Mouse (Mus musculus) lung, postnatal 36 days (tissue): ENCODE measurements around the gene Bpifb1.
"Not testable (repeated sequence)": the region's sequence is repeated elsewhere in the genome, so short reads cannot be mapped to it uniquely, and the experiment has no call there.

Experiments
- DNase-seq: peaks from one replicate; pipeline ENCODE4 v3.0.0; 2022; ENCODE audit warnings: mixed read lengths

The Bpifb1 gene

DNA sequence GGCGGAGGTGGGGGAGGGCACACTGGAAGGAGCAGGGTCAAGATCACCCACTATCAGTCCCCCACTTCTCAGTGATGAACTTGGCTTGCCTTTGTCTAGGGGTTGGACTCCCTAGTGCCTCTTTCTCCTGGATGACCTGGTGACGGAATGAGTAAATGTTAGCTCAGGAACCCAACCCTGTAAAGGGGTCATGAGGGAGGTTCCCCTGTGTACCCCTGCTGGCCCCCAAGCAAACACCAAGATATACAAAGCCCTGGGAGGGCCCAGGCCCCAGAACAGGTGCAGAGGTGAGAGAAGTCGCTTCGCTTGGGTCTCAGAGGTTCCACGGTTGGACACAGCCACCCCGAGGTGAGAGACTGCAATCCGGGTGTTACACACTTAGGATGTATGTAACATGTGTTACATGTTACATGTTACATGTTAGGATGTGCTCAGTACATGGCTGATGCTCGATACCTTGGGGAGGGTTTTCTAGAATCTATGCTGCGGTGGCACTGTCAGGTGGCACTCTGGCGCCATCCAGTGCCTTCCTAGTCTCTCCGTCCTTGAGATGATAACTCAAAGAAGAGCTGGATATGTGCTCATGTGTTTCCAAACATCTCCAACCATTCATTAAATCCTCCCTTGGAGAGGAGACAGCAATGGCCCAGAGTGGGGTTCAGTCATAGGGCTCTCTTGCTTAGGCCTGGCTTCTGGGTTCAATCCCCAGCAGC lies at the start of gene Bpifb1:
TSS of gene Bpifb1 (plus strand) at position 273 of the 713 bp plus-strand sequence.
- no peak for DNase-seq

GRCm38 (mm10) chr2:154142580-154142979 lies 48.0 kb upstream of the Bpifb1 start, which contains the start of gene Bpifa1:
Bpifa1 (plus strand) TSS chr2:154142880.
- no peak for DNase-seq

GRCm38 (mm10) chr2:154143735-154144134 lies 46.9 kb upstream of the Bpifb1 start:
- DNase-seq, result no peak

DNA sequence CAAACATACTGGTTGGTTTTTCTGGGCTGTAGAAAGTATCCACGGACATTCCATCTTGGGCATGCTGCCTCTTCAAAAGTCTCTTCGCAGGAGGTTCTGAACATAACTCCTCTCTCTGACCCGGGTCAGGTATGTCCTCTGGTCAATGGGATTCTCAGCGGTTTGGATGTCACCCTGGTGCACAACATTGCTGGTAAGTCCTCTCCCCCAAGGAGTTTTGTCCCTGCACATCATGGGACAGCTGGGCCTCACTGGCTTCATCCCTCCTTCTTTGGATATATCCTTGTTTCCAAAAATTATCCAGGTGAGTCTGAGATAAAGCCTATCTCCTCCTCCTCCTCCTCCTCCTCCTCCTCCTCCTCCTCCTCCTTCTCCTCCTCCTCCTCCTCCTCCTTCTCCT lies 43.1 kb upstream of the Bpifb1 start:
- DNase-seq, result no peak

- peak; percentile 29 for DNase-seq
Measured at GRCm38 (mm10) chr2:154158433-154158832, 32.2 kb upstream of the Bpifb1 start.

DNA sequence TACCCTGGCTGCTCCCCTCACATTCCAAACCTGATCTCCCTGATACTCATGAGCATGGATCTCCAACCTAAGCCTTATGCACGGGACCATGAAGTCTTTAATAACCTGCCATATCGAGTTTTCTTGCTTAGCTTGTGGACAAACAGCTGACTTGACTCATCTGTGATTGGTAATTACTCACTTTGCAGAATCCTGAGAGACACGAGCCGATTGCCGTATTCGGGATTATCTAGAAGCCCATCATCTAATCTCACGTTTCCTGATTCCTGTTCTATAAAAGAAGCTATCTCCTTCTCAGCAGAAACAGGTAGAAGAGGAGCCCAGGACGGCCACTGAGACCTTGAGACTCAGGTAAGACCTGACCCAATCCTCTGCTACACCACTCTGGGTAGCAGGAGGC lies 28.3 kb upstream of the Bpifb1 start, which contains the start of gene Bpifa5:
TSS of gene Bpifa5 (plus strand) at position 301 of the 400 bp plus-strand sequence.
- DNase-seq, result no peak

DNA sequence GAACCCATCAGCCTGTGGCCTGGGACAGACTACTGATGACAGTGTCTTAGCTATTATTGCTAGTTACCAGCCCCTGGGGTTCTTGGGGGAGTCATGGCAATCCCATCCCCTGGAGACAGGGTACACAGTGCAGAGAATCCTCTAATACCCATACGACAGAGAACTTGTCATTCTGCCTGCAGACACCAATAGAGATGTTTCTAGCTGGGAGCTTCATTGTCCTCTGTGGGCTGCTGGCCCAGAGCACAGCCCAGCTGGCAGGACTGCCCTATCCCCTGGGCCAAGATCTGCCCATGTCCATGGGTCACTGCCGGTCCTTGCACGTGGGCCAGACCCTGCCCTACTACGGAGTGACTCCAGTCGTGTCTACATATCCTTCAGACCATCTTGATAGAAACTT lies 27.3 kb upstream of the Bpifb1 start:
- DNase-seq, result no peak

DNA sequence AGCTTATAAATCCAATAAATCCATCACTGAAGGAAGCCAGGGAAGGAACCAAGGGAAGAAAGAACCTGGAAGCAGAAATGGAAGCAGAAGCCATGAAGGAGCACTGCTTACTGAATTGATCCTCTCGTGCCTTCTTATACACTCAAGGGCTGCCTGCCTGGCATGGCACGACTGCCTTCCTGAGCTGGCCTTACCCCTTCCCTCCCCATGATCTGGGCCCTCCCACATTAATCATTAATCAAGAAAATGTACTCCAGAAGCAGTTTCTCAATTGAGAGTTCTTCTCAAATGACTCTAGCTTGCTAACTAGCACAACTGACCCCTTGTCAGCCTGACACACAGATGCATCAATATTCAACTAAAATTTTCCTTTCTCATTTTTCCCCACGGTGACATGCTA lies 21.4 kb upstream of the Bpifb1 start:
- peak; percentile 52 for DNase-seq

DNA sequence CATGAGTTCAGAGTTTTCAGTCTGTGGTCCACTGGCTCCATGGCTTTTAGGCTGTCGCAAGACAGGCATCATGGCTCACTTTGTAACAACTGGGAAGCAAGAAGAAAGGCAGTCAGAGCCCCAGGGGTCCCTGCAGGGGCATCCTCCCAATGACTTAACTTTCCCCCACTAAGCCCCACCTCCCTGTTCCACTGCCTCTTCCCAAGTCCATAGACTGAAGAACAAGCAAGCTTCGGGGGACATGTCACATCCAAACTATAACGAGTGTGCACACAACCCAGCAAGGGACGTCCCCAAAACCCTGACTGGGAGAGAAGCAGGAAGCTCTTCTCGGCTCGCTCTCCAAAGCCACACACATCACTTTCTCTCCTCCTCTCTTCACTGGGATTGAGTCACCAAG lies 19.0 kb upstream of the Bpifb1 start:
- DNase-seq, result no peak

- DNase-seq, result peak; percentile 69
Measured at GRCm38 (mm10) chr2:154173313-154173712, 17.3 kb upstream of the Bpifb1 start.

DNA sequence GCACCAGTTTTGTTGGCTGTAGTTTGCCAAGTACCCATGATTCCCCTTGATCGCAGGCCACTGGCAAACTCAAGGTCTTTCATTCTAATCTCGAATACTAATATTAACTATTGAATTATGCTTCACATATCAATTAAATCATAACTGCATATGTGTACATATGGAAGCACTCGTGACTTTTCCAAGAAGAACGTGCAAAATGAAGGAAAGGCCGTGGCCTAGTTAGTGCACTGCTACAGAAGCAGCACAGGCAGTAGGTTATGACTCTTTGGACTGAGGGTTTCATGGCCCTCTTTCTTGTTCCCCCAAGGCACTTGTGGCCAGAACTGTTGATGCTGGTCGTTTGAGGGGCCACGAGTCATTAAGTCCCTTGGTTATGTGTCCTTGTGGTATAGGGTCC lies 8.7 kb upstream of the Bpifb1 start:
- DNase-seq, result not testable (repeated sequence)

- DNase-seq, result not testable (repeated sequence)
Measured at GRCm38 (mm10) chr2:154183061-154183460, 7.6 kb upstream of the Bpifb1 start.

DNA sequence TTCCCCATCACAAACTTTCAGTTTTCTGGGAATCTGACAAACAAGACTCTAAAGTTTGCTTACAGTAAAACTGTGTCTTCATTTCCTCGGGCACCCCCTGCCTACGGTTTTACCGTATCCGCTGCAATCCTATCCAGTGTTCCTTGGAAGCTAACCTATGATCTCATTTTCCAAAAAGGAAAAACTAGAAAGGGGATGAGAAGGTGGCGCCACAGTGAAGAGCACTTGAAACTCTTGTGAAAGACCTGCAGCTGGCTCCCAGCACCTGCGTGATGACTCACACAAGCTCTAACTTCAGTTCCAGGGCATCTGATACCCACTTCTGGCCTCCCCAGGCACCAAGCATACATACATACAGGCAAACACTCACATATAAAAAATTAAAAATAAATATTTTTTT lies 5.3 kb upstream of the Bpifb1 start:
- peak; percentile 73 for DNase-seq

GRCm38 (mm10) chr2:154185748-154186147 lies 4.9 kb upstream of the Bpifb1 start:
- peak; percentile 25 for DNase-seq

GRCm38 (mm10) chr2:154187468-154187867 lies 3.1 kb upstream of the Bpifb1 start:
- DNase-seq, result peak; percentile 44

DNA sequence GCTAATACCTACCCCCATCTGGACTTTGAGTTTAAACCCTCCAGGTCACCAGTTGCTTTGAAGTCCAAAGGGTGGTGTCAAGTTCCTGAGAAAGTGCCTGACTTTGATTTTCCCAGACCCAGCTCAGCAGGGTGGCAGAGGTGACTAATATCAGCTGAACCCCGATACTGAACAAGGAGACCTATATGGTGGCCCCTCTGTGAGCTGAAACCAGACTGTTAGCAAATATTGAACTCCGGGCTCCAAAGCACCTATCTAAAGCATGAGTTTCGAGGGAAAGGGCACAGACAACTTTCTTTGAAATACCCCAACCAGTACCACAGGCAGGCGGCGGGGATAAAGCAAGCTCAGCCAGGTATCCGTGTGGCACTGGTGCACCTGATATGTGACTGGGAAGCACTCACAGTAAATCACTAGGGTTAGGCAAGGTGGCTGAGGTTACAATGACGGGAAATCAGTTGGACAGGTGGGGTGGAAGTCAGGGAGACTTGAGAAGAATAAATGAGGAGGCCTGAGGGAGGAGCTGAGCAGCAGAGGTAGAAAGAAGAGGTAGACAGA lies 662 bp upstream of the Bpifb1 start:
- DNase-seq, result no peak

DNA sequence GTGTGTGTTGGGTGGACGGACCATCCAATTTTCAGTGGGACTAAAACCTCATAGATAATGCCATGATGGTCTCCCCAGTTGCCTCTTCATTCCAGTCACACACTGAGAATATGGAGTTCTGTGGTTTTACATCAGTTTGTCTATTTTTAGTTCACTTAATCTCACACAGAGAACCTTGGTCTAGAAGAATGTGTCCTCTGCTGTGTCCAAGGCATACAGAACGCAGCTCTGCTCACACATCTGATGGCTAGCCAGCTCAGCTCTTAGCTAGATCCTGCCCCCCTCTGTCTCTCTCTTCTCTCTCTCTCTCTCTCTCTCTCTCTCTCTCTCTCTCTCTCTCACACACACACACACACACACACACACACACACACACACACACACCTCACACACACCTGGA lies 1.5 kb downstream of the Bpifb1 start:
- DNase-seq, result no peak

DNA sequence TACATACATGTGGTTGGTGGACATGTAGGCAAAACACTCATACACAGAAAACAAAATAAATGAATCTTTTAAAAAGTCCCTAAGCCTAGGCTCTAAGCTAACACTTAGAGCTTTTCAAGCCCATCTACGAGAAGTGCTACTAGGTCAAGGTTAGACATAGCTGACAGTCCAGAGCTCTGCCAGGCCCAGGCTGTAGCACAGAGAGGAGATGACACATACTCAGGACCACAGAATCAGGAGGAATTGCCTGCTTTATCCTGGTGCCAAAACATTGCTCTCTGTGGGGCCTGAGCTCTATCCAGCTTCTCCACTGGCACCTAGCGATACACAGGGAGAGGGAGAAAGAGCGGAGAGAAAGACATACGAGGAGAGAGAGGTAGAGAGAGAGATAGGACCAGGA lies 2.5 kb downstream of the Bpifb1 start:
- no peak for DNase-seq

- peak; percentile 30 for DNase-seq
Measured at GRCm38 (mm10) chr2:154193994-154194504, 3.4 kb downstream of the Bpifb1 start.

DNA sequence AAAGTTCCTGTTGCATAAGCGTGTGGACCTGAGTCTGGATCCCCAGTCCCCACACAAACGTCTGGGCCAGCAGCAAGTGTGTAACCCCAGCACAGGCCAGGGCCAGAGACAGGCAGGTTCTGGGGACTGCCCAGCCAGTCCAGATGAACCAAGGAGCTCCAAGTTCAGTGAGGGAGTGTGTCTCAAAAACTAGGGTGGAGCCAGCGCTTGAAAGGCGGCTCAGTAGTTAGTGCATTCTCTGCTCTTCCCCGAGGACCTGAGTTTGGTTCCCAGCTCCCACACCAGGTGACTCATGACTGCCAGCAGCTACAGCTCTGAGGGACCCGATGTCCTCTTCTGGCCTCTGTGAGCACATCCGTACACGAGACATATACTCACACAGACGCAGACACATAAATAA lies 6.4 kb downstream of the Bpifb1 start:
- DNase-seq, result no peak

GRCm38 (mm10) chr2:154204630-154205029 lies 14.0 kb downstream of the Bpifb1 start:
- DNase-seq, result no peak

GRCm38 (mm10) chr2:154206908-154207307 lies 16.3 kb downstream of the Bpifb1 start:
- DNase-seq, result peak; percentile 77

DNA sequence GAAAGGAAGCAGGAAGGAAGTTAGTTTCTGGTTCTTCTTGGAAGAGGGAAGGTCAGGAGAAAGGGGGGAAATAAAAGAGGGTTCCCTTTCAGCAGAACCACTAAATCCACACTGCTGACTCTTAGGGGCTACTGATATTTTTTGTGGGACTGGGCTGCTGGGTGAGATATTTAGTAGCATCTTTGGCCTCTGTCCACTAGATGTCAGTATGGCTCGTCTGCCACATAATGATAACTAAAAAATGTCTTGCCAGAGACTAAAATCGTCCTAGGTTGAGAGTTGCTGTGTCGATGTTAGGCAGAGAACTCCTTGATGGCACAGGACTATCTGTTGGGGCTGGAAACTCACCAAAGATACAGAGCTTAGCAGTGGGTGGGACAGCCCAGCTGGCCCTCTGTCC lies 18.5 kb downstream of the Bpifb1 start:
- DNase-seq, result no peak

DNA sequence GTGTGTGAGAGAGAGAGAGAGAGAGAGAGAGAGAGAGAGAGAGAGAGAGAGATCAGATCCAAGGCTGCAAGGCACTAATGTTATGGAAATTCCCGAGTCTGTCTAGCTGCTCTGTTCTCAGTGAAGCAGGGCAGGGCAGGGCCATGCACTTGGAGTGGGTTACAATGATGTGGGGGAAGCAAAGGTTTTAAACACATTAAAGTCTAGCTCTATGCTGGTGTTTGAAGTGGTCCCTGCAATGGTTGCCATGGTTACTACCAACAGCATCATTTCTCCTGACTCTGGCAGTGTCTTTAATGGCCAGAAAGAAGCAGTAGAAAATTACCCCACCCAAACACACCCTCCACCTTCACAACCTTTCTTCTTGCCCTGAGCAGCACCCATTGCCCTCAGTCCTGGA lies 20.5 kb downstream of the Bpifb1 start:
- DNase-seq, result no peak
